Mouse (Mus musculus): Measurements from ENCODE around the gene Ghr. TPM values are rescaled to one million over a fixed set of nuclear protein-coding genes. Genes with fewer than 3 reads are reported as not detected.

Ghr gene
- polyA plus RNA-seq, 1 experiment from 2014 or later: 57.9 TPM

GRCm38 (mm10) chr15:3290435-3290834, 292.9 kb downstream of the Ghr start:
- Histone ChIP-seq H3K27ac (ENCODE audit: low read length) (no peak overlapping the region), H3K4me3 (ENCODE audit: low read length) (no peak overlapping the region), H3K4me1 (ENCODE audit: control insufficient read depth, insufficient read depth, low read length) (no peaks in the 10 kb centered on the region), H3K27me3 (ENCODE audit: control insufficient read depth, insufficient read depth, low read length) (no peaks in the 10 kb centered on the region), H3K4me2 (ENCODE audit: low read depth, low read length) (no peak overlapping the region), H3K9ac (ENCODE audit: low read length) (no peak overlapping the region), H3K36me3 (ENCODE audit: control insufficient read depth, insufficient read depth) (0 out of 2 replicates have a peak, but pooled peaks cover 2% of the 10 kb centered on the region), H3K9me3 (replicated peaks; ENCODE audit: control insufficient read depth, low read length) (no peaks in the 10 kb centered on the region)
- WGBS: 87% methylated on average over 3 of the region's 3 CpGs
- ATAC-seq (replicated peaks; ENCODE audit: extremely low read depth, insufficient read depth, low FRiP score): no peak

DNA sequence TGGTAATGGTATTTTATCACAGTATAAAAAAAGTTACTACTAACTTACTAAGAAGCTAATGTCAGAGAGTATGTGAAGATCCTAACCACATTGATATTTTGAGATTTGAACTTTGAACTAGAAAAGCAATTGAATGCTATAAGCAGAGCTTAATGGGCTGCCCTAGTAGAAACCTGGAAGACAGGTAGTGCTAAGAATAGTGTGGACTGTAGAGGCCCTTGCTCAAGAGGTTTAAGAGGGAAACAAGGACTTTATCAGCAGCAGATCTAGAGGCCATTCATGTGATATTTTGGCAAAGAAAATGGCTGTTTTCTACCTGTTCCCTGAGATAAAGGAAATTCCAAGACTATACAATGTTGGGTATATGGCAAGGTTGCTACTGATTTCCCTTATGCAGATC, 297.3 kb downstream of the Ghr start:
- no peaks in the 10 kb centered on the region for H3K9me3 ChIP-seq (replicated peaks; ENCODE audit: control insufficient read depth, low read length)
- no peaks in the 10 kb centered on the region for H3K4me1 ChIP-seq (ENCODE audit: control insufficient read depth, insufficient read depth, low read length)
- no peak overlapping the region for H3K4me2 ChIP-seq (ENCODE audit: low read depth, low read length)
- no peak overlapping the region for H3K4me3 ChIP-seq (ENCODE audit: low read length)
- 0 out of 2 replicates have a peak, but pooled peaks cover 3% of the 10 kb centered on the region for H3K36me3 ChIP-seq (ENCODE audit: control insufficient read depth, insufficient read depth)
- H3K27ac ChIP-seq (ENCODE audit: low read length): no peak overlapping the region
- no peak for ATAC-seq (replicated peaks; ENCODE audit: extremely low read depth, insufficient read depth, low FRiP score)
- no peaks in the 10 kb centered on the region for H3K27me3 ChIP-seq (ENCODE audit: control insufficient read depth, insufficient read depth, low read length)
- H3K9ac ChIP-seq (ENCODE audit: low read length): no peak overlapping the region

GRCm38 (mm10) chr15:3281737-3282136, 301.6 kb downstream of the Ghr start:
- no peaks in the 10 kb centered on the region for H3K9me3 ChIP-seq (replicated peaks; ENCODE audit: control insufficient read depth, low read length)
- H3K27ac ChIP-seq (ENCODE audit: low read length): no peak overlapping the region
- no peak for ATAC-seq (replicated peaks; ENCODE audit: extremely low read depth, insufficient read depth, low FRiP score)
- no peak overlapping the region for H3K9ac ChIP-seq (ENCODE audit: low read length)
- H3K36me3 ChIP-seq (ENCODE audit: control insufficient read depth, insufficient read depth): peaks cover 19% of the 10 kb centered on the region
- H3K4me2 ChIP-seq (ENCODE audit: low read depth, low read length): no peak overlapping the region
- H3K4me3 ChIP-seq (ENCODE audit: low read length): no peak overlapping the region
- WGBS: 91% methylated on average over 1 of the region's 1 CpGs
- H3K27me3 ChIP-seq (ENCODE audit: control insufficient read depth, insufficient read depth, low read length): no peaks in the 10 kb centered on the region
- no peaks in the 10 kb centered on the region for H3K4me1 ChIP-seq (ENCODE audit: control insufficient read depth, insufficient read depth, low read length)

DNA sequence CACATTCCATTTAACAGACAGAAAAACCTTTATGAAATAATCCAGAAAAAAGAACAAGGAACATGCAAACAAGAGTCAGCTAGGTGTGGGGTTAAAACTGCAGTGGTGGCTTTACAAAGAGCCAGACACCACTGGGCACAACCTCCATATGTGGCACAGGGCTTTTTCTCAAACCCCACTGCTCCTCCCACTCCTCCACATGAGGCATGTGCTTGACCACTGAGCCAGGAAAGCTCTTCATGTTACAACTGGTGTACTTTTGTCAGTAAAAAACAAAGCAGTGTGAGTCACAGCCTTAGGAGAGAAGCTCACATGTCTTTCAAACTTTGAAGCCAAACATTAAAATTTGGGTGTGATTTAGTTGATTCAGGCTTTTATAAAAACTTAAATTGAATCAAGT, 302.1 kb downstream of the Ghr start:
- Histone ChIP-seq H3K4me3 (ENCODE audit: low read length) (no peak overlapping the region), H3K27ac (ENCODE audit: low read length) (no peak overlapping the region), H3K9ac (ENCODE audit: low read length) (no peak overlapping the region), H3K27me3 (ENCODE audit: control insufficient read depth, insufficient read depth, low read length) (no peaks in the 10 kb centered on the region), H3K4me2 (ENCODE audit: low read depth, low read length) (no peak overlapping the region), H3K9me3 (replicated peaks; ENCODE audit: control insufficient read depth, low read length) (no peaks in the 10 kb centered on the region), H3K4me1 (ENCODE audit: control insufficient read depth, insufficient read depth, low read length) (no peaks in the 10 kb centered on the region), H3K36me3 (ENCODE audit: control insufficient read depth, insufficient read depth) (peaks cover 21% of the 10 kb centered on the region)
- no peak for ATAC-seq (replicated peaks; ENCODE audit: extremely low read depth, insufficient read depth, low FRiP score)

GRCm38 (mm10) chr15:3279242-3279641, 304.1 kb downstream of the Ghr start:
- no peak overlapping the region for H3K9ac ChIP-seq (ENCODE audit: low read length)
- H3K27me3 ChIP-seq (ENCODE audit: control insufficient read depth, insufficient read depth, low read length): no peaks in the 10 kb centered on the region
- no peaks in the 10 kb centered on the region for H3K9me3 ChIP-seq (replicated peaks; ENCODE audit: control insufficient read depth, low read length)
- H3K36me3 ChIP-seq (ENCODE audit: control insufficient read depth, insufficient read depth): peaks cover 27% of the 10 kb centered on the region
- no peak for ATAC-seq (replicated peaks; ENCODE audit: extremely low read depth, insufficient read depth, low FRiP score)
- H3K4me1 ChIP-seq (ENCODE audit: control insufficient read depth, insufficient read depth, low read length): no peaks in the 10 kb centered on the region
- H3K4me2 ChIP-seq (ENCODE audit: low read depth, low read length): no peak overlapping the region
- no peak overlapping the region for H3K4me3 ChIP-seq (ENCODE audit: low read length)
- 76% methylated on average over 7 of the region's 7 CpGs for WGBS
- no peak overlapping the region for H3K27ac ChIP-seq (ENCODE audit: low read length)

DNA sequence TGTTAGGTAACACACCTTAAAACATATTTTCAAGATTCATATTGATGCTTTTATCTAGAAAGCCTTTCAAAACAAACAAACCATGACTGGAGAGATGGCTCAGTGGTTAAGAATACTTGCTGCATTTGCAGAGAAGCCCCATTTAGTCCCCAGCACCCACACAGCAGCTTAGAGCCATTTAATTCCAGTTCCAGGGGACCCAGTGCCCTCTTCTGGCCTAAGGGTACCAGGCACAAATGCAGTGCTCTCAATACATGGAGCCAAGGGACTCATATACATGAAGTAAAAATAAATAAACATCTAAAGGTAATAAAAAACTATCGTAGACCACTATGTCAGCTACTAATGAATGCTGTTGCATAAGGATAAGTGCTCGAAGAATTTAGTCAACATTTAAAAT, 305.9 kb downstream of the Ghr start:
- WGBS: 86% methylated on average over 2 of the region's 2 CpGs
- ATAC-seq (replicated peaks; ENCODE audit: extremely low read depth, insufficient read depth, low FRiP score): no peak
- Histone ChIP-seq H3K27ac (ENCODE audit: low read length) (no peak overlapping the region), H3K9ac (ENCODE audit: low read length) (no peak overlapping the region), H3K36me3 (ENCODE audit: control insufficient read depth, insufficient read depth) (peaks cover 27% of the 10 kb centered on the region), H3K4me2 (ENCODE audit: low read depth, low read length) (no peak overlapping the region), H3K27me3 (ENCODE audit: control insufficient read depth, insufficient read depth, low read length) (no peaks in the 10 kb centered on the region), H3K9me3 (replicated peaks; ENCODE audit: control insufficient read depth, low read length) (no peaks in the 10 kb centered on the region), H3K4me3 (ENCODE audit: low read length) (no peak overlapping the region), H3K4me1 (ENCODE audit: control insufficient read depth, insufficient read depth, low read length) (0 out of 2 replicates have a peak, but pooled peaks cover 5% of the 10 kb centered on the region)

GRCm38 (mm10) chr15:3273191-3273590, 310.1 kb downstream of the Ghr start:
- 72% methylated on average over 1 of the region's 1 CpGs for WGBS

GRCm38 (mm10) chr15:3271216-3271615, 312.1 kb downstream of the Ghr start:
- Histone ChIP-seq H3K9ac (ENCODE audit: low read length) (peak overlapping the region; percentile 75), H3K27ac (ENCODE audit: low read length) (peak overlapping the region; percentile 94), H3K4me3 (ENCODE audit: low read length) (peak overlapping the region; percentile 61), H3K4me1 (ENCODE audit: control insufficient read depth, insufficient read depth, low read length) (peaks cover 9% of the 10 kb centered on the region; the same call in 1 of the 2 replicates), H3K9me3 (replicated peaks; ENCODE audit: control insufficient read depth, low read length) (no peaks in the 10 kb centered on the region), H3K4me2 (ENCODE audit: low read depth, low read length) (peak overlapping the region; percentile 68), H3K27me3 (ENCODE audit: control insufficient read depth, insufficient read depth, low read length) (no peaks in the 10 kb centered on the region), H3K36me3 (ENCODE audit: control insufficient read depth, insufficient read depth) (peaks cover 6% of the 10 kb centered on the region)
- peak; percentile 53; the same call in 1 of the 2 replicates for ATAC-seq (replicated peaks; ENCODE audit: extremely low read depth, insufficient read depth, low FRiP score)
- WGBS: 15% methylated on average over 6 of the region's 6 CpGs

More at GRCm38 (mm10) chr15:3273191-3273590, 310.1 kb downstream of the Ghr start:
- Histone ChIP-seq H3K4me1 (ENCODE audit: control insufficient read depth, insufficient read depth, low read length) (peaks cover 9% of the 10 kb centered on the region; the same call in 1 of the 2 replicates), H3K36me3 (ENCODE audit: control insufficient read depth, insufficient read depth) (peaks cover 18% of the 10 kb centered on the region), H3K9me3 (replicated peaks; ENCODE audit: control insufficient read depth, low read length) (no peaks in the 10 kb centered on the region), H3K4me3 (ENCODE audit: low read length) (peak overlapping the region; percentile 7; the same call in 1 of the 2 replicates), H3K9ac (ENCODE audit: low read length) (no peak overlapping the region), H3K27me3 (ENCODE audit: control insufficient read depth, insufficient read depth, low read length) (no peaks in the 10 kb centered on the region), H3K27ac (ENCODE audit: low read length) (no peak overlapping the region), H3K4me2 (ENCODE audit: low read depth, low read length) (peak overlapping the region; percentile 31; the same call in 1 of the 2 replicates)
- no peak for ATAC-seq (replicated peaks; ENCODE audit: extremely low read depth, insufficient read depth, low FRiP score)

DNA sequence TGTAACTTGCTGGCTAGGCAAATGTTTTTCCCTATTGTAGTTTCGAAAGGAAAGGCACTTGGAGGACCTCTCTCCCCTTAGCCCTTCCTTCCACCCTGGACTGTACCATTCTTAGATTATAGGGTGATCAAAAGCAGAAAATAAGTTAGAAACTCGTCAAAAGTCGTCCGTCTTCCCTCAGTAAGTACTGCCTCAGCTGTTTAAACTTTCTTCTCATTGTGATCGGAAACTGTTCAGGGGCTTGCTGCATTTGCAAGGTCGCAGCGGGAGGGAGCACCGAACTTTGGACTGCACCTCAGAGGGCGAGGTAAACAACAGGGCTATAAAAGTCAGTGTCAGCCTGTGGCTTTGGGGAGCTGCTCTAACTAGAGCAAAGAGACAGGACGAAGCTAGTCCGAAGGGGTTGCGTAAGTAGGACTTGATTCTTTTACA, 312.6 kb downstream of the Ghr start:
- Histone ChIP-seq H3K36me3 (ENCODE audit: control insufficient read depth, insufficient read depth) (peaks cover 3% of the 10 kb centered on the region), H3K4me2 (ENCODE audit: low read depth, low read length) (peak overlapping the region; percentile 68), H3K4me3 (ENCODE audit: low read length) (peak overlapping the region; percentile 61), H3K27ac (ENCODE audit: low read length) (peak overlapping the region; percentile 94), H3K4me1 (ENCODE audit: control insufficient read depth, insufficient read depth, low read length) (peaks cover 9% of the 10 kb centered on the region; the same call in 1 of the 2 replicates), H3K27me3 (ENCODE audit: control insufficient read depth, insufficient read depth, low read length) (no peaks in the 10 kb centered on the region), H3K9ac (ENCODE audit: low read length) (peak overlapping the region; percentile 75), H3K9me3 (replicated peaks; ENCODE audit: control insufficient read depth, low read length) (no peaks in the 10 kb centered on the region)
- peak; percentile 87 for ATAC-seq (replicated peaks; ENCODE audit: extremely low read depth, insufficient read depth, low FRiP score)
- WGBS: 3% methylated on average over 12 of the region's 12 CpGs

Data from heart, embryonic 16.5 days (tissue).